Mouse (Mus musculus): ENCODE results near the gene Stx1b. TPM values are rescaled to one million over a fixed set of nuclear protein-coding genes. Genes with fewer than 3 reads are reported as not detected.

Stx1b gene
- polyA plus RNA-seq, 1 experiment from 2014 or later, result 3.6 TPM

DNA sequence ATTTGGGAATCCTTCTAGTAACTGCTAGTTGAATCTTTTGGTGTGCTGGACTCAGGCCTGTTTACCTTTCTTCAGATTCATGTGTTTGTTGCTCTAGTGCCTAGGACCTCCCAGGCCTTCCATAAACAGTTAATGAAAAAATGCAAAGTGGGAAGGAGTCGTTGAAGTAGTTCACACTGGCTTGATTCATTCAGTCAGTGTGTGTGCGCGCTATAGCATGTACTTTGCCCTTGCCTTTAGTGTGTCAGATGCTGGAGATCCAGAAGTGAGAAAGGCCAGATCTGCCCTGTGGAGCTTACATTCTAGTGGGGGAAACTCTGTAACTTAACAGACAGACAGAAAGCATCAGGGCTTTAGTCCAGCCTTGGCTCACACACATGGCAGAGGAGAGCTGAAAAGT is 63.9 kb downstream of the Stx1b start:
- ATAC-seq (ENCODE audit: insufficient number of reproducible peaks, low FRiP score, low TSS enrichment, low read depth), result no peak
- Histone ChIP-seq H3K27ac (peak overlapping the region; percentile 40; the same call in 1 of the 2 replicates), H3K9me3 (no peaks in the 10 kb centered on the region), H3K36me3 (peaks cover 58% of the 10 kb centered on the region), H3K4me1 (peaks cover 23% of the 10 kb centered on the region), H3K4me2 (no peak overlapping the region), H3K27me3 (no peaks in the 10 kb centered on the region), H3K4me3 (no peak overlapping the region), H3K9ac (no peak overlapping the region)
- WGBS, result 68% methylated on average over 3 of the region's 3 CpGs

DNA sequence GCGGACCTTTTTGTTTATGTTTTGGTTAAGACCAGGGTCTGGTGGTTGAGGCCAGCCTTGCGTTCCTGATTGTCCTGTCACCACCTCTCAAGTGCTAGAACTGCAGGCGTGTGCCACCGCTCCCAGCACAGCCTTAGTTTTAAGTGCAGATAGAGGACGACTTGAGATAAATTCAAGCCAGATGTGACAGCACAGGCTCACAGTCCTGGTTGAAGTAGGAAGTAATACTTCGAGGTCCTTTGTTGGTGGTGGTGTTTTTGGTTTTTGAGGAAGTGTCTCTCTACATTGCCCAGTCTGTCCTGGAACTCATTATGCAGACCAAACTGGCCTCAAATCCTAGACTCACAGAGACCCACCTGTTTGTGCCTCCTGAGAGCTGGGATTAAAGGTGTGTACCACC is 64.6 kb downstream of the Stx1b start:
- no peak overlapping the region for H3K4me3 ChIP-seq
- no peak overlapping the region for H3K4me2 ChIP-seq

More for the DNA sequence above, 64.6 kb downstream of the Stx1b start:
- H3K9ac ChIP-seq, result no peak overlapping the region
- no peak overlapping the region for H3K27ac ChIP-seq
- peaks cover 59% of the 10 kb centered on the region for H3K36me3 ChIP-seq
- 20% methylated on average over 6 of the region's 6 CpGs for WGBS
- H3K27me3 ChIP-seq, result no peaks in the 10 kb centered on the region
- H3K9me3 ChIP-seq, result no peaks in the 10 kb centered on the region
- ATAC-seq (ENCODE audit: insufficient number of reproducible peaks, low FRiP score, low TSS enrichment, low read depth), result no peak
- peaks cover 30% of the 10 kb centered on the region for H3K4me1 ChIP-seq

Other genes starting within 250 kb of the Stx1b start
- gene Ccdc189, start 236.0 kb downstream of the Stx1b start, polyA plus RNA-seq (2015; fragmentation: Nextera tagmentation; extraction: Ambion mirVana), result 4.2 and 7.2 TPM in 2 replicates
- 42.9 and 46.1 TPM in 2 replicates for gene Rnf40, start 235.8 kb downstream of the Stx1b start, polyA plus RNA-seq (2015; fragmentation: Nextera tagmentation; extraction: Ambion mirVana)
- 11.5 and 11.7 TPM in 2 replicates for gene Zfp629, start 208.8 kb downstream of the Stx1b start, polyA plus RNA-seq (2015; fragmentation: Nextera tagmentation; extraction: Ambion mirVana)
- 81.1 and 90.5 TPM in 2 replicates for gene Bcl7c, start 115.6 kb downstream of the Stx1b start, polyA plus RNA-seq (2015; fragmentation: Nextera tagmentation; extraction: Ambion mirVana)
- 25.3 and 28.7 TPM in 2 replicates for gene Ctf1, start 111.8 kb downstream of the Stx1b start, polyA plus RNA-seq (2015; fragmentation: Nextera tagmentation; extraction: Ambion mirVana)
- gene Ctf2, start 92.4 kb downstream of the Stx1b start, polyA plus RNA-seq (2015; fragmentation: Nextera tagmentation; extraction: Ambion mirVana), result 0.19 and 0.44 TPM in 2 replicates
- gene Fbxl19, start 80.0 kb downstream of the Stx1b start, polyA plus RNA-seq (2015; fragmentation: Nextera tagmentation; extraction: Ambion mirVana), result 4.3 and 4.4 TPM in 2 replicates
- gene Orai3, start 54.7 kb downstream of the Stx1b start, polyA plus RNA-seq (2015; fragmentation: Nextera tagmentation; extraction: Ambion mirVana), result 23.6 and 26.5 TPM in 2 replicates
- 18.6 and 21.7 TPM in 2 replicates for gene Setd1a, start 47.9 kb downstream of the Stx1b start, polyA plus RNA-seq (2015; fragmentation: Nextera tagmentation; extraction: Ambion mirVana)
- not detected in 2 replicates for gene Gm49388, start 38.9 kb downstream of the Stx1b start, polyA plus RNA-seq (2015; fragmentation: Nextera tagmentation; extraction: Ambion mirVana)
- 18.7 and 23.8 TPM in 2 replicates for gene Hsd3b7, start 23.9 kb downstream of the Stx1b start, polyA plus RNA-seq (2015; fragmentation: Nextera tagmentation; extraction: Ambion mirVana)
- 72.5 and 79.5 TPM in 2 replicates for gene Stx4a, start 255 bp downstream of the Stx1b start, polyA plus RNA-seq (2015; fragmentation: Nextera tagmentation; extraction: Ambion mirVana)
- gene Zfp646, start 51.7 kb upstream of the Stx1b start, polyA plus RNA-seq (2015; fragmentation: Nextera tagmentation; extraction: Ambion mirVana), result 9.1 and 10.0 TPM in 2 replicates
- 16.4 TPM in 2 replicates for gene Zfp668, start 52.3 kb upstream of the Stx1b start, polyA plus RNA-seq (2015; fragmentation: Nextera tagmentation; extraction: Ambion mirVana)
- 2.2 and 2.4 TPM in 2 replicates for gene Prss53, start 66.4 kb upstream of the Stx1b start, polyA plus RNA-seq (2015; fragmentation: Nextera tagmentation; extraction: Ambion mirVana)
- not detected in 2 replicates for gene Gm21974, start 70.9 kb upstream of the Stx1b start, polyA plus RNA-seq (2015; fragmentation: Nextera tagmentation; extraction: Ambion mirVana)
- gene Vkorc1, start 71.1 kb upstream of the Stx1b start, polyA plus RNA-seq (2015; fragmentation: Nextera tagmentation; extraction: Ambion mirVana), result 269 and 272 TPM in 2 replicates
- gene Bckdk, start 79.5 kb upstream of the Stx1b start, polyA plus RNA-seq (2015; fragmentation: Nextera tagmentation; extraction: Ambion mirVana), result 98.3 and 117 TPM in 2 replicates
- 37.8 and 38.7 TPM in 2 replicates for gene Kat8, start 88.0 kb upstream of the Stx1b start, polyA plus RNA-seq (2015; fragmentation: Nextera tagmentation; extraction: Ambion mirVana)
- 11.5 and 14.2 TPM in 2 replicates for gene Prss8, start 105.6 kb upstream of the Stx1b start, polyA plus RNA-seq (2015; fragmentation: Nextera tagmentation; extraction: Ambion mirVana)
- 11.6 and 12.9 TPM in 2 replicates for gene Prss36, start 122.2 kb upstream of the Stx1b start, polyA plus RNA-seq (2015; fragmentation: Nextera tagmentation; extraction: Ambion mirVana)
- 339 and 390 TPM in 2 replicates for gene Fus, start 142.9 kb upstream of the Stx1b start, polyA plus RNA-seq (2015; fragmentation: Nextera tagmentation; extraction: Ambion mirVana)
- gene Pycard, start 169.3 kb upstream of the Stx1b start, polyA plus RNA-seq (2015; fragmentation: Nextera tagmentation; extraction: Ambion mirVana), result 150 and 154 TPM in 2 replicates
- 3.1 and 8.4 TPM in 2 replicates for gene Trim72, start 179.4 kb upstream of the Stx1b start, polyA plus RNA-seq (2015; fragmentation: Nextera tagmentation; extraction: Ambion mirVana)
- 2.1 and 2.3 TPM in 2 replicates for gene Itgam, start 238.1 kb upstream of the Stx1b start, polyA plus RNA-seq (2015; fragmentation: Nextera tagmentation; extraction: Ambion mirVana)
- gene Gm49368, start 238.1 kb upstream of the Stx1b start, polyA plus RNA-seq (2015; fragmentation: Nextera tagmentation; extraction: Ambion mirVana), result not detected in 2 replicates

Data from limb, embryonic 15.5 days (tissue).